Mouse (Mus musculus) liver, embryonic 14.5 days (tissue): ENCODE results near the gene Espl1.

Experiments
- CTCF ChIP-seq: IDR thresholded peaks from 2 replicates; pipeline ENCODE4 v1.5.1; 2016; ENCODE audit warnings: antibody characterized with exemption, low read depth, control low read depth
- EP300 ChIP-seq: IDR thresholded peaks from 2 replicates; pipeline ENCODE4 v1.6.1; 2016; ENCODE audit warnings: antibody characterized with exemption, low read depth

- TF ChIP-seq CTCF = no peak
- TF ChIP-seq EP300 = no peak
Observed at GRCm38 (mm10) chr15:102324654-102325473, 28.8 kb downstream of the Espl1 start.
